Mouse (Mus musculus) right cerebral cortex, postnatal 10 days (tissue): ENCODE results near the gene Fam216b.

Experiments used
- DNase-seq, 2 experiments: peaks; one replicate each; pipeline ENCODE4 v3.0.0; 2021; ENCODE audit warnings: low spot score in 2 of 2

Gene Fam216b

GRCm38 (mm10) chr14:78043079-78043478 is 45.7 kb downstream of the Fam216b start:
- DNase-seq = no peak

GRCm38 (mm10) chr14:78041886-78042526 is 46.8 kb downstream of the Fam216b start:
- DNase-seq = no peak

- no peak for DNase-seq
Measured at GRCm38 (mm10) chr14:78040643-78041042, 48.2 kb downstream of the Fam216b start.

- no peak for DNase-seq
Measured at GRCm38 (mm10) chr14:78038876-78039275, 49.9 kb downstream of the Fam216b start.
